8 mouse cellular contexts compared by ENCODE assay signal in the genomic region with DNA sequence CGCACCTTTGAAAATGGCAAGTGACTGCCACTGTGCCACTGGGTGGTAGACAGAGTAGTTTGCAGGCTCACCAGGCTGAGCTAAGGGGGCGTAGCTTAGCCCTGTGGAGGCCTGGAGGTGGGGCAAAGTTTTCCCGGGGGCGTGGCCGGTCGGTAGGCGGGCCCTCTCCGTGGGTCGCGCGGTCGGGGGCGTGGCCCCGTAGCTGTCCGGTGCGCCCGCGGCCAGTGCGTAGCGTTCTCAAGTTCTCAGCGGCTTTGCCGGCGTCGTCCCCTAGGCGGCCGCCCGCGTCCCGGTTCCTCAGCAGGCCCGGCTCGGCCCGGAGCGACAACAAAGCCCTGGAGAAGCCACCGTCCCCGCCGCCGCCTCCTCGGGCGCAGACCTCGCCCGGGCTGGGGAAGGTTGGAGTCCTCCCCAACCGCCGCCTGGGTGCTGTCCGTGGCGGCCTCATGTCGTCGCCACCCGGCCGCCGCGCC. TPM values are rescaled to one million over a fixed set of nuclear protein-coding genes. Genes with fewer than 3 reads are reported as not detected.
A peak's percentile ranks its signal among the peaks of the same experiment; 100 is the strongest.
DNase-seq lines count a peak whose midpoint lies in the region; ATAC-seq and TF ChIP-seq lines count a peak whose summit lies in the region.

TSS of gene Txnrd3 (plus strand) at position 191 of the 473 bp plus-strand sequence.

- no peak for TF ChIP-seq EP300 in liver, postnatal 0 days (IDR thresholded peaks at IDR 0.05; ENCODE audit: low read depth)

- H3K27me3 ChIP-seq in E14TG2a.4 (ENCODE audit: insufficient read depth, low read length): no peaks in the 10 kb centered on the region
- H3K27me3 ChIP-seq in forebrain, embryonic 13.5 days: no peaks in the 10 kb centered on the region
- no peaks in the 10 kb centered on the region for H3K27me3 ChIP-seq in liver, postnatal 0 days (ENCODE audit: insufficient read depth, low read length)
- H3K27me3 ChIP-seq in neural tube, embryonic 14.5 days (ENCODE audit: control insufficient read depth, insufficient read depth, low read length): no peaks in the 10 kb centered on the region

- peaks cover 15% of the 10 kb centered on the region for H3K4me1 ChIP-seq in E14TG2a.4 (replicated peaks; ENCODE audit: low read depth, low read length)
- peaks cover 4% of the 10 kb centered on the region; the same call in 1 of the 2 replicates for H3K4me1 ChIP-seq in forebrain, embryonic 13.5 days
- peaks cover 10% of the 10 kb centered on the region; the same call in 1 of the 2 replicates for H3K4me1 ChIP-seq in liver, postnatal 0 days (ENCODE audit: insufficient read depth)
- no peaks in the 10 kb centered on the region for H3K4me1 ChIP-seq in neural tube, embryonic 14.5 days (ENCODE audit: control insufficient read depth, insufficient read depth, low read length)

- peak within 1 kb of the TSS; percentile 80 for H3K4me2 ChIP-seq in forebrain, embryonic 13.5 days
- H3K4me2 ChIP-seq in liver, postnatal 0 days (ENCODE audit: low read depth, low read length): peak within 1 kb of the TSS; percentile 92
- peak within 1 kb of the TSS; percentile 83 for H3K4me2 ChIP-seq in neural tube, embryonic 14.5 days (ENCODE audit: low read depth, low read length)

- intact Hi-C loops in heart, postnatal 10 days (cut with DNase I): no loop called here

- no peak for TF ChIP-seq CTCF in E14TG2a.4 (conservative IDR thresholded peaks at IDR 0.05; ENCODE audit: low read length)
- peak; percentile 19; the same call in 1 of the 2 replicates for TF ChIP-seq CTCF in liver, postnatal 0 days (IDR thresholded peaks at IDR 0.05; ENCODE audit: low read depth)

- H3K27ac ChIP-seq in forebrain, embryonic 13.5 days: peak within 1 kb of the TSS; percentile 90
- H3K27ac ChIP-seq in liver, postnatal 0 days (ENCODE audit: low read depth): peak within 1 kb of the TSS; percentile 87
- H3K27ac ChIP-seq in neural tube, embryonic 14.5 days (ENCODE audit: low read depth, low read length): peak within 1 kb of the TSS; percentile 74

- WGBS in forebrain, embryonic 13.5 days: under 1% methylated on average over 51 of the region's 51 CpGs
- WGBS in large intestine, adult 2 months: under 1% methylated on average over 51 of the region's 51 CpGs
- 4% methylated on average over 44 of the region's 51 CpGs for WGBS in liver, postnatal 0 days (ENCODE audit: insufficient replicate concordance)
- under 1% methylated on average over 51 of the region's 51 CpGs for WGBS in neural tube, embryonic 14.5 days

- ATAC-seq in forebrain, embryonic 13.5 days: peak; percentile 93
- ATAC-seq in liver, postnatal 0 days: peak; percentile 86
- ATAC-seq in neural tube, embryonic 14.5 days (ENCODE audit: low read depth): peak; percentile 93

- peak; percentile 76 for DNase-seq in c-Kit-positive CD71-positive TER-119-positive erythroid progenitor cells, embryonic 14.5 days (ENCODE audit: low spot score)
- peak; percentile 95 for DNase-seq in heart, postnatal 10 days
- peak; percentile 53 for DNase-seq in large intestine, adult 2 months (ENCODE audit: low read depth, low spot score)
- DNase-seq in liver, postnatal 0 days: peak; percentile 93
- DNase-seq in testis, postnatal 10 days (ENCODE audit: low spot score): peak; percentile 98

- peak within 1 kb of the TSS; percentile 96 for H3K4me3 ChIP-seq in E14TG2a.4 (replicated peaks; ENCODE audit: low read length)
- peak within 1 kb of the TSS; percentile 71 for H3K4me3 ChIP-seq in forebrain, embryonic 13.5 days
- peak within 1 kb of the TSS; percentile 58 for H3K4me3 ChIP-seq in liver, postnatal 0 days (ENCODE audit: low read depth, low read length)
- peak within 1 kb of the TSS; percentile 69 for H3K4me3 ChIP-seq in neural tube, embryonic 14.5 days (ENCODE audit: low read depth, low read length)

- H3K9me3 ChIP-seq in E14TG2a.4 (ENCODE audit: low read length): no peaks in the 10 kb centered on the region
- H3K9me3 ChIP-seq in forebrain, embryonic 13.5 days (replicated peaks): no peaks in the 10 kb centered on the region
- H3K9me3 ChIP-seq in liver, postnatal 0 days (ENCODE audit: low read length): no peaks in the 10 kb centered on the region
- no peaks in the 10 kb centered on the region for H3K9me3 ChIP-seq in neural tube, embryonic 14.5 days (ENCODE audit: control insufficient read depth, low read length)

- H3K36me3 ChIP-seq in E14TG2a.4 (ENCODE audit: insufficient read depth, low read length): 0 out of 2 replicates have a peak, but pooled peaks cover 4% of the 10 kb centered on the region
- no peaks in the 10 kb centered on the region for H3K36me3 ChIP-seq in forebrain, embryonic 13.5 days (ENCODE audit: poor library complexity, severe bottlenecking)
- no peaks in the 10 kb centered on the region for H3K36me3 ChIP-seq in liver, postnatal 0 days (replicated peaks; ENCODE audit: insufficient read depth, low read length)
- no peaks in the 10 kb centered on the region for H3K36me3 ChIP-seq in neural tube, embryonic 14.5 days (ENCODE audit: control insufficient read depth, insufficient read depth, low read length)

- peak within 1 kb of the TSS; percentile 73 for H3K9ac ChIP-seq in forebrain, embryonic 13.5 days
- H3K9ac ChIP-seq in liver, postnatal 0 days (replicated peaks): peak within 1 kb of the TSS; percentile 61
- peak within 1 kb of the TSS; percentile 65 for H3K9ac ChIP-seq in neural tube, embryonic 14.5 days (replicated peaks; ENCODE audit: low read depth, low read length)

RNA-seq across cellular contexts. Expression of gene Txnrd3, which starts in this region (rescaled TPM):
- polyA plus RNA-seq in forebrain, embryonic 13.5 days (2015; fragmentation: Nextera tagmentation; extraction: Ambion mirVana): 7.6 and 9.1 TPM in 2 replicates
- total RNA-seq in heart, postnatal 10 days (2021): 10 to 100 TPM; 26.1 to 27.1 TPM
- polyA plus RNA-seq in large intestine, adult 2 months (2012; rRNA removed): 2.7 and 3.2 TPM in 2 replicates
- polyA plus RNA-seq in liver, postnatal 0 days (2015; fragmentation: Nextera tagmentation; extraction: Ambion mirVana): 4.2 and 4.6 TPM in 2 replicates
- polyA plus RNA-seq in neural tube, embryonic 14.5 days (2014; fragmentation: Nextera tagmentation; extraction: Ambion mirVana): 12.8 and 13.5 TPM in 2 replicates

Comparison
In these comparisons a context has a peak if more than half of its experiments do, and no peak if none do; other contexts are left out.
1. Peak in every context shown above with its lines: DNase-seq, ATAC-seq, H3K4me3 ChIP-seq and H3K27ac ChIP-seq.